Mouse (Mus musculus) megakaryocyte, embryonic 14.5 days (primary cell): ENCODE results near the gene Olfr826. TPM values are rescaled to one million over a fixed set of nuclear protein-coding genes. Genes with fewer than 3 reads are reported as not detected.

Source experiments
- polyA plus RNA-seq: library from polyadenylated mRNA; stranded (reverse); fragments of >175 nt; gene quantifications from 2 replicates; pipeline ENCODE4 v1.2.3, GENCODE M21; 2012; ENCODE audit warnings: low replicate concordance; ENCODE audit not compliant: insufficient read depth

Olfr826 gene
- polyA plus RNA-seq, 1 experiment, result not detected

Other genes with a start within 250 kb of the Olfr826 start
- not detected in 2 replicates for gene Olfr818, start 235.1 kb downstream of the Olfr826 start, polyA plus RNA-seq
- not detected in 2 replicates for gene Olfr819, start 216.9 kb downstream of the Olfr826 start, polyA plus RNA-seq
- gene Olfr247, start 208.0 kb downstream of the Olfr826 start, polyA plus RNA-seq, result not detected in 2 replicates
- gene Gm10310, start 199.1 kb downstream of the Olfr826 start, polyA plus RNA-seq, result not detected in 2 replicates
- gene Olfr820, start 171.6 kb downstream of the Olfr826 start, polyA plus RNA-seq, result not detected in 2 replicates
- not detected in 2 replicates for gene Olfr821, start 153.8 kb downstream of the Olfr826 start, polyA plus RNA-seq
- not detected in 2 replicates for gene Olfr822, start 113.0 kb downstream of the Olfr826 start, polyA plus RNA-seq
- not detected in 2 replicates for gene Olfr823, start 68.8 kb downstream of the Olfr826 start, polyA plus RNA-seq
- gene Olfr824, start 54.2 kb downstream of the Olfr826 start, polyA plus RNA-seq, result not detected in 2 replicates
- 0.47 TPM in 1 of 2 replicates, not detected in the other for gene Olfr825, start 17.4 kb downstream of the Olfr826 start, polyA plus RNA-seq
- gene Olfr827, start 30.2 kb upstream of the Olfr826 start, polyA plus RNA-seq, result not detected in 2 replicates
- not detected in 2 replicates for gene Neurod4, start 96.1 kb upstream of the Olfr826 start, polyA plus RNA-seq
- gene Tespa1, start 138.7 kb upstream of the Olfr826 start, polyA plus RNA-seq, result 0.50 TPM in 1 of 2 replicates, not detected in the other
- gene Vmn2r84, start 210.1 kb upstream of the Olfr826 start, polyA plus RNA-seq, result not detected in 2 replicates
- gene Vmn2r85, start 245.5 kb upstream of the Olfr826 start, polyA plus RNA-seq, result not detected in 2 replicates